Mouse (Mus musculus) ES-Bruce4 (cell line): ENCODE data around the gene Tmf1.

Source experiments
- CTCF ChIP-seq: IDR thresholded peaks from one replicate; pipeline ENCODE4 v1.8.1; 2011; ENCODE audit warnings: low read depth, low read length
- POLR2A ChIP-seq: IDR thresholded peaks from one replicate; pipeline ENCODE4 v1.8.1; 2011; ENCODE audit warnings: low read length; ENCODE audit not compliant: insufficient read depth

DNA sequence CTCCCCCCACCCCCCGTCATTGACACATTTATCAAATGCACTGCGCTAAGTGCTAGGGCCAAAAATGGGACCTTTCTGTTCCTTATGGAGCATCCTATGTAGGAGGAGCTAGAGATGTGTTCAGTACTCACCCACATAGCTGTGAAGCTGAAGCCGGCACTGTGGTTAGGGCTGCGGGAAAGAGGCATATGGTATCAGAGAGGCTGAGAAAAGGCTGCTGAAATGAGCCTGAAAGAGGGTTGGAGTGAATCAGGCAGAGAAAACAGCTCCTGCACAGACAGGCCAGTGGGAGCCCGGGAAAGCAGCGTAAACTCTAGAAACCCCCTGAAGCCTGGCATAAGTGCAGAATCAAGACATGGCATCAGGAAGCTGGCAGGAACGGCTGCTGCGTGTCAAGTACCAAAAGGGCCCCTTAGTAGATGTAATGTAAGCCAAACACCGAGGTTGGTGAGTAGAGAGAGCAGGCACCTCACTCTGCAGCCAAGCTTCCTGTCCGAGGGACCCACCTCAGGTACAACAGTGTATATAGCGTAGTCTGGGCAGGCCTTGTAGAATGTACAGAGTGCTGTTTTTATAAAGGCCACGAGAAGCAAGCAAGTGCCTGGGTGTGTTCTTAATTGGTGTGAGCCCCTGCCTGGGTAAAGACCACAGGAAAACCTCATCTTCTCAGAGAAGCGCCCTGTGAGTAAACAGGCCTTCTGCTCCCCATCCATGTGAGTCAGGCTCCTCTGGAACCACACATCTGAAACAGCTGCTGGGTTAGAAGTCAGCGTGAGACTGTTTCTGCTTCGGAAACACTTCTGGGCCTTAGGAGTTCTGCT, 42.5 kb upstream of the Tmf1 start:
- TF ChIP-seq POLR2A, result no peak
- no peak for TF ChIP-seq CTCF
